Mouse (Mus musculus) CH12.LX (cell line): ENCODE data around the gene Acss3. TPM values are rescaled to one million over a fixed set of nuclear protein-coding genes. Genes with fewer than 3 reads are reported as not detected.

Experiments
- DNase-seq: peaks from one replicate; pipeline ENCODE4 v3.0.0-alpha.2; 2013; ENCODE audit errors: extremely low read depth
- H3K27ac ChIP-seq: 2 replicates; pipeline ENCODE4 v1.5.1; 2012; ENCODE audit warnings: low read depth, mild to moderate bottlenecking, control low read depth, moderate library complexity; ENCODE audit not compliant: insufficient read depth
- H3K27me3 ChIP-seq: replicated peaks from 2 replicates; pipeline ENCODE3; 2012; ENCODE audit warnings: inconsistent platforms
- H3K36me3 ChIP-seq, 2 experiments: replicated peaks in 1 of 2; 2 replicates each; pipeline versions ENCODE3 to v1.6.1; 2012; ENCODE audit warnings: inconsistent platforms in 1 of 2, low read length in 1 of 2, mild to moderate bottlenecking in 1 of 2, mixed read lengths in 1 of 2, moderate library complexity in 1 of 2; ENCODE audit not compliant: control insufficient read depth in 1 of 2, insufficient read depth in 1 of 2
- H3K4me1 ChIP-seq, 2 experiments: 2 replicates each; pipeline ENCODE4 v1.6.1; 2012; ENCODE audit warnings: inconsistent platforms in 1 of 2, moderate library complexity in 1 of 2; ENCODE audit not compliant: insufficient read depth in 2 of 2, control insufficient read depth in 1 of 2
- H3K4me2 ChIP-seq: 2 replicates; pipeline ENCODE4 v1.6.1; 2012; ENCODE audit warnings: low read depth, mild to moderate bottlenecking, control low read depth; ENCODE audit not compliant: poor library complexity, insufficient read depth, severe bottlenecking
- H3K4me3 ChIP-seq, 3 experiments: fragments of 150-350 bp in 1 of 3; sonication (generic) in 1 of 3; replicated peaks in 1 of 3; 2 replicates each; pipeline versions ENCODE3 to v1.5.1; 2011 to 2012; ENCODE audit warnings: low read depth in 2 of 3, low read length in 2 of 3, mild to moderate bottlenecking in 2 of 3, moderate library complexity in 2 of 3, control low read depth in 1 of 3, improper control_type of control experiment in 1 of 3, inconsistent platforms in 1 of 3, mixed read lengths in 1 of 3; ENCODE audit not compliant: poor library complexity in 1 of 3
- H3K79me2 ChIP-seq: replicated peaks from 2 replicates; pipeline ENCODE4 v1.6.1; 2012; ENCODE audit warnings: mild to moderate bottlenecking, moderate library complexity; ENCODE audit not compliant: control insufficient read depth, poor library complexity, insufficient read depth, severe bottlenecking; ENCODE audit errors: extremely low read depth
- H3K9ac ChIP-seq: 2 replicates; pipeline ENCODE4 v1.6.1; 2012; ENCODE audit warnings: low read depth, mild to moderate bottlenecking, control low read depth, moderate library complexity; ENCODE audit not compliant: insufficient read depth
- H3K9me3 ChIP-seq: replicated peaks from 2 replicates; pipeline ENCODE3; 2012; ENCODE audit warnings: low read length, inconsistent platforms, mixed read lengths
- BHLHE40 ChIP-seq: IDR thresholded peaks from 2 replicates; pipeline ENCODE4 v1.6.1; 2011; ENCODE audit warnings: mild to moderate bottlenecking, low read depth, low read length, improper control_type of control experiment
- CTCF ChIP-seq, 2 experiments: IDR thresholded peaks in 1 of 2; conservative IDR thresholded peaks in 1 of 2; 2 replicates each; pipeline ENCODE4 v1.5.1; 2011 to 2012; ENCODE audit warnings: low read depth in 2 of 2, low read length in 2 of 2, improper control_type of control experiment in 1 of 2, inconsistent platforms in 1 of 2, mild to moderate bottlenecking in 1 of 2, moderate library complexity in 1 of 2
- ELF1 ChIP-seq: IDR thresholded peaks from 2 replicates; pipeline ENCODE4 v1.6.1; 2014; ENCODE audit warnings: low read depth, mild to moderate bottlenecking, inconsistent platforms, low read length, improper control_type of control experiment
- EP300 ChIP-seq: IDR thresholded peaks from 2 replicates; pipeline ENCODE4 v1.6.1; 2011; ENCODE audit warnings: low read length, improper control_type of control experiment
- HCFC1 ChIP-seq: IDR thresholded peaks from 2 replicates; pipeline ENCODE4 v1.6.1; 2012; ENCODE audit warnings: low read depth, mild to moderate bottlenecking, inconsistent platforms, low read length, improper control_type of control experiment
- JUN ChIP-seq: IDR thresholded peaks from 2 replicates; pipeline ENCODE4 v1.6.1; 2011; ENCODE audit warnings: low read depth, mild to moderate bottlenecking, low read length, improper control_type of control experiment, moderate library complexity; ENCODE audit not compliant: insufficient read depth
- MAFK ChIP-seq: IDR thresholded peaks from 2 replicates; pipeline ENCODE4 v1.6.1; 2011; ENCODE audit warnings: low read length, improper control_type of control experiment; ENCODE audit not compliant: insufficient replicate concordance
- MAX ChIP-seq: IDR thresholded peaks from 2 replicates; pipeline ENCODE4 v1.6.1; 2011; ENCODE audit warnings: low read length, improper control_type of control experiment
- MAZ ChIP-seq: IDR thresholded peaks from 2 replicates; pipeline ENCODE4 v1.6.1; 2012; ENCODE audit warnings: low read depth, mild to moderate bottlenecking, inconsistent platforms, low read length, improper control_type of control experiment, moderate library complexity
- MEF2A ChIP-seq: IDR thresholded peaks from 2 replicates; pipeline ENCODE4 v1.6.1; 2014; ENCODE audit warnings: low read depth, mild to moderate bottlenecking, inconsistent platforms, low read length, improper control_type of control experiment, borderline replicate concordance
- POLR2AphosphoS2 ChIP-seq: IDR thresholded peaks from 2 replicates; pipeline ENCODE4 v1.6.1; 2011; ENCODE audit warnings: low read depth, low read length, improper control_type of control experiment
- RCOR1 ChIP-seq: conservative IDR thresholded peaks from 2 replicates; pipeline ENCODE4 v1.6.1; 2012; ENCODE audit warnings: low read depth, mild to moderate bottlenecking, inconsistent platforms, low read length, improper control_type of control experiment
- SIN3A ChIP-seq: IDR thresholded peaks from 2 replicates; pipeline ENCODE4 v1.6.1; 2012; ENCODE audit warnings: low read length, improper control_type of control experiment, inconsistent platforms
- TBP ChIP-seq: conservative IDR thresholded peaks from 2 replicates; pipeline ENCODE4 v1.6.1; 2011; ENCODE audit warnings: low read depth, low read length, improper control_type of control experiment
- UBTF ChIP-seq: IDR thresholded peaks from 2 replicates; pipeline ENCODE4 v1.6.1; 2012; ENCODE audit warnings: low read depth, mild to moderate bottlenecking, inconsistent platforms, low read length, improper control_type of control experiment, moderate library complexity
- ZC3H11A ChIP-seq: IDR thresholded peaks from 2 replicates; pipeline ENCODE4 v1.6.1; 2012; ENCODE audit warnings: low read depth, mild to moderate bottlenecking, inconsistent platforms, low read length, improper control_type of control experiment
- ZKSCAN1 ChIP-seq: IDR thresholded peaks from 2 replicates; pipeline ENCODE4 v1.6.1; 2012; ENCODE audit warnings: low read depth, inconsistent platforms, low read length, improper control_type of control experiment, borderline replicate concordance
- ZNF384 ChIP-seq: IDR thresholded peaks from 2 replicates; pipeline ENCODE4 v1.6.1; 2012; ENCODE audit warnings: low read depth, low read length, improper control_type of control experiment, inconsistent platforms
- dilution Hi-C: fragments of 300-500 bp; cut with MboI; formaldehyde crosslinking; loops from 2 replicates; pipeline ENCODE4 v1.14.3; 2020; ENCODE audit warnings: low sequenced_read_pairs; ENCODE audit not compliant: extremely low pct_unique_long_range_greater_than_20kb, extremely low pct_ligation_motif_present
- in situ Hi-C: fragments of 300-500 bp; cut with MboI; formaldehyde crosslinking; loops from 3 replicates; pipeline ENCODE4 v1.14.3; 2019; ENCODE audit warnings: low sequenced_read_pairs, low pct_ligation_motif_present, low pct_unique_long_range_greater_than_20kb, mixed read lengths
- polyA plus RNA-seq: library from polyadenylated mRNA; unstranded; fragments of >175 nt; gene quantifications from 2 replicates; pipeline ENCODE4 v1.2.1, GENCODE M21; 2012; ENCODE audit warnings: low read depth; ENCODE audit not compliant: insufficient read length
- total RNA-seq, 2 experiments: library from RNA; depleted of rRNA; stranded (reverse); fragments of 300-350 nt in 1 of 2; fragments of >200 nt in 1 of 2; gene quantifications; 2 replicates each; pipeline ENCODE4 v1.2.3; 2012 to 2014

Gene Acss3
- total and polyA plus RNA-seq, 3 experiments, result not detected

DNA sequence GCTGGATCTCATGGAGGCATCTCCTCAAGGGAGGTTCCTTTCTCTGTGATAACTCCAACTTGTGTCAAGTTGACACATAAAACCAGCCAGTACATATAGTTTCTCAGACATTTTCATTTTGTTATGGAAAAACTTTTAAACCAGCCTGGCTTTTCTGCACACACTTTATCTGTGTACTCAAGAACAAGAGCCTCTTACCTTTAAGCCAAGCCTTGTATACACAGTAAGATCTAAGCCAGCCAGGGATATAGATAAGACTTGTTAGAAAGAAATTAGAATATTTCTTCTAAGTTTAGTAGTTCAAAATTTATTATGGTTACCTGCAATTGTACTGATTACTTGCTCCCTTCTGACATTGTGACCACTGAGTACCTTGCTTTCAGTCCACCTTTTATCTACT, 209.2 kb downstream of the Acss3 start:
- in situ Hi-C loops, result no loop called here
- DNase-seq, result no peak
- Histone ChIP-seq H3K79me2 (no peaks in the 10 kb centered on the region), H3K9ac (no peak overlapping the region), H3K9me3 (peaks cover 9% of the 10 kb centered on the region), H3K27ac (no peak overlapping the region), H3K27me3 (no peaks in the 10 kb centered on the region), H3K4me3 (no peak overlapping the region), H3K36me3 (no peaks in the 10 kb centered on the region), H3K4me2 (no peak overlapping the region), H3K4me1 (no peaks in the 10 kb centered on the region)
- TF ChIP-seq MAZ, result no peak
- dilution Hi-C loops, result no loop called here

DNA sequence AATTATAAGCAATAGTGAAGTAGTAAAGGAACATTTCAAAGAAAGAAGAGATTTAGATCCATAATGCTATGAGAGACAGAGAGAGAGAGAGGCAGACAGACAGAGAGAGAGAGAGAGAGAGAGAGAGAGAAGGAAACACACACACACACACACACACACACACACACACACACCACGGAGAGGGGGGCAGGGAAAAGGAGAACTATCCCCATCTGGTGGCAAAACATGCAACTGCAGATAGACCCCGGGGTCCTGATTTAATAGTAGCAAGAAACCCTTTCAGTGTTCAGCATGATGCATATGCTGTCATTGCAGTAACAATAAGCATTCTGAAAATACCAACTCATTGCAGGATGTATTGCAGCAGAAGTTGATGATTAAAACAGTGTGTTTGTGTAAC, 210.4 kb downstream of the Acss3 start:
- Histone ChIP-seq H3K4me2 (no peak overlapping the region), H3K4me3 (no peak overlapping the region), H3K4me1 (no peaks in the 10 kb centered on the region), H3K9ac (no peak overlapping the region), H3K9me3 (peaks cover 13% of the 10 kb centered on the region), H3K27ac (no peak overlapping the region), H3K36me3 (no peaks in the 10 kb centered on the region), H3K27me3 (no peaks in the 10 kb centered on the region), H3K79me2 (no peaks in the 10 kb centered on the region)
- no peak for DNase-seq
- in situ Hi-C loops, result no loop called here
- TF ChIP-seq TBP (no peak), MAFK (no peak), ZKSCAN1 (no peak), SIN3A (no peak), ZNF384 (no peak), ZC3H11A (no peak), BHLHE40 (no peak), HCFC1 (no peak), MEF2A (no peak), UBTF (no peak), CTCF (conservative IDR thresholded peaks at IDR 0.05 in 1 of 2, IDR thresholded peaks at IDR 0.05 in 1 of 2; ENCODE audit: low read depth in 2 of 2, low read length in 2 of 2) (no peak), MAZ (no peak), EP300 (no peak), JUN (no peak), MAX (no peak), ELF1 (no peak), POLR2AphosphoS2 (no peak), RCOR1 (no peak)
- dilution Hi-C loops, result no loop called here
